Mouse (Mus musculus): ENCODE results near the gene Gimap7. TPM values are rescaled to one million over a fixed set of nuclear protein-coding genes. Genes with fewer than 3 reads are reported as not detected.
A peak's percentile ranks its signal among the peaks of the same experiment; 100 is the strongest.

Gimap7 gene
- polyA plus RNA-seq, 1 experiment from 2014 or later = not detected

DNA sequence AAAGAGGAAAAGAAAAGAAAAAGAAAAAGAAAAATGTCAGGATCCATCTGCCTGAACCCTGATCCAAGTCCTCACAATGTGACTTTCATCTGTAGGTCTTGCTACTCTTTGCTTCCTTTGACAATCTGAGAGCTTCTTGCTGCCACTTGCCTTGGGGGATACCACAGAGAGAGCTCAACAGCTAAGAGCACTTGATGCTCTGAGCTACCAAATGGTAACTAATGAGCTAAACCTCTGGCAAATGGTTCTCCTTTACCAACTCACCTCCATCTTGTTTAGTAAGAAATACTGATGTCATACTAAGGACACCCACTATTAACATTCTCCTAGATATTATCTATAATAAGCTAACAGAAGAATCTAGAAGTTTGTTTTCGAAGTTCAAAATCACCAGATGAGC lies 15.2 kb downstream of the Gimap7 start:
- Histone ChIP-seq H3K27me3 (0 out of 2 replicates have a peak, but pooled peaks cover under 1% of the 10 kb centered on the region), H3K9ac (no peak overlapping the region), H3K27ac (no peak overlapping the region), H3K4me1 (no peaks in the 10 kb centered on the region), H3K36me3 (no peaks in the 10 kb centered on the region), H3K4me3 (no peak overlapping the region), H3K9me3 (no peaks in the 10 kb centered on the region), H3K4me2 (replicated peaks) (no peak overlapping the region)
- 78% methylated on average over 1 of the region's 1 CpGs for WGBS
- ATAC-seq (ENCODE audit: low FRiP score, low read depth) = no peak

DNA sequence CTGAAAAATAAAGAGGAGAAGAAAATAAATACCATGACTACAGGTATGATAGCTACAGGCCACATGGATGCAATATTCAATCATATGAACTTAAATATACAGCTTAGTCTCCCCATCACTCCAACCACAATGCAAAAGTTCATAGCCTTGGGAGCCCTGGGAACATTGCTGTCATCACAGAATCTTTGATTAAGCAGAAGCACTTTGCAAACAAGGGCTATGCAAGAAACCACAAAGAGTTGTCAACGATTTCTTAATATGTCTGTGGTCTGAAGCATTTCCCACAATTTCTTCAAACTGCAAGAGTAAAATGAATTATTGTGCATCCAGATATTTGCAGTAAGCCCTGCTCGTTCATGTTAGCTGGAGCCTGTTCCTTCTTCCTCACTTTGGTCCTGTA lies 18.6 kb downstream of the Gimap7 start:
- Histone ChIP-seq H3K27me3 (peaks cover 23% of the 10 kb centered on the region), H3K27ac (no peak overlapping the region), H3K4me2 (replicated peaks) (no peak overlapping the region), H3K9ac (no peak overlapping the region), H3K9me3 (no peaks in the 10 kb centered on the region), H3K4me3 (no peak overlapping the region), H3K36me3 (no peaks in the 10 kb centered on the region), H3K4me1 (no peaks in the 10 kb centered on the region)
- ATAC-seq (ENCODE audit: low FRiP score, low read depth) = no peak
- 72% methylated on average over 2 of the region's 2 CpGs for WGBS

DNA sequence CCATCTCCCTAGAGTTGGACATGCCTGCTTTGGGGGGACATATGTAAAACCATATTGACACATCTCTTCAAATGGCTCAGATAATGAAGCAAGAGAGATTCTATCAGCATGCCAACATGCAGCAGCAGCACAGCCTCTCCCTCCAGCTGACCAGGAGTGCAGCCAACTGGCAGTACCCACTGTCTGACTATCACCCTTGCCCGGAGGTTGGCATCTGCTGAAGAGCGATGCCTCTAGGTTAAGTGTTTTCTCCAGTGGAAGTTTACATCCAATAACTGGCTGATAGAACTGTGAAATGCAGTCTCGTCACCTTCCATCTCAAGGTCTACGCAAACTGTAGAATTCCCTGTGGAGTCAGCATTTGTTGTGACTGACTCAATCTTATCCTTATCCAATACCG lies 19.3 kb downstream of the Gimap7 start:
- WGBS = 92% methylated on average over 5 of the region's 5 CpGs

DNA sequence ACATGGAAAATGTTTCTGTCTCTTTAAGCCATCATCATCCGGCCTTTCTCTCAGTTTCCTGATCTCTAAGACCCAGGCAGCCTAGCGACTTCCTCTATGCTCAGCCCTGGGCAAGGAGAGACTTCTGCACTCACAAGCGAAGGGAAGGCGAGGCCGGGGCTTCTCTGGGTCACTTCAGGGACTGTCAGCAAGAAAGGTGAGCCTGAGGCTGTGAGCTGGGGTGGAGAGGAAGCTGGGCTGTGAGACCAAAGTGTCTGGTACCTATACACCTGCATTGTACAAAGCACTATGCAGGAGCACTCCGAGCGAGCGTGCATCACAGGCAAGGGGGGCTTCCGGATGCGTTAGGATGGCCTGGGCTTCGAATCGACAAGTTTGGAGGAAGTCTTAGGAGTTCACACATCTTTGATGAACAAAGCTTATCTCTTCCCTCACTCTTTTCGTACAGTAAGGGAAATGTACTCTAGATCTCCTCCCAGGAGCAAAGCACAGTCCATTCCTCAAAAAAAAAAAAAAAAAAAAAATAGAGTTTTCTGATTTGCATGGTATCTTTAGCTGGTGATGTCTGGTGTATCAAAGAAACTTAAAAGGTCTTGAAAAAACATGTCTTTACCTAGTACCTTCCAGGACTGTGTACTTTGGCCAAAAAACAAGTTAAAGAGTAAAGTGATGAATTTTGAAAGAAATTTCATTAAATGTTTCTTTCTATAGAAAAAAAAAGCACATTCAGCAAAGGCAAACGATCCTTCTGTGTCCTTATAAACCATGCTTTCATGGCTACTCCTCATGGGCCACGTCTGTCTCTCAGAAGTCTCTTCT lies 20.7 kb downstream of the Gimap7 start, which contains the start of gene Gimap1:
TSS of gene Gimap1 (plus strand) at position 94 of the 819 bp plus-strand sequence.
- Histone ChIP-seq H3K27ac (no peak within 1 kb of the TSS), H3K9ac (no peak within 1 kb of the TSS), H3K27me3 (peaks cover 44% of the 10 kb centered on the region), H3K36me3 (no peaks in the 10 kb centered on the region), H3K9me3 (no peaks in the 10 kb centered on the region), H3K4me3 (no peak within 1 kb of the TSS), H3K4me2 (replicated peaks) (no peak within 1 kb of the TSS), H3K4me1 (peaks cover 9% of the 10 kb centered on the region)
- no peak for ATAC-seq (ENCODE audit: low FRiP score, low read depth)
- WGBS = 76% methylated on average over 15 of the region's 15 CpGs

More for the DNA sequence above, 19.3 kb downstream of the Gimap7 start:
- Histone ChIP-seq H3K27me3 (peaks cover 29% of the 10 kb centered on the region), H3K36me3 (no peaks in the 10 kb centered on the region), H3K9ac (no peak overlapping the region), H3K4me3 (no peak overlapping the region), H3K4me1 (peaks cover 4% of the 10 kb centered on the region), H3K4me2 (replicated peaks) (no peak overlapping the region), H3K9me3 (no peaks in the 10 kb centered on the region), H3K27ac (no peak overlapping the region)
- ATAC-seq (ENCODE audit: low FRiP score, low read depth) = no peak

GRCm38 (mm10) chr6:48739780-48740055 lies 21.3 kb downstream of the Gimap7 start:
- Histone ChIP-seq H3K4me2 (replicated peaks) (no peak overlapping the region), H3K4me3 (no peak overlapping the region), H3K36me3 (no peaks in the 10 kb centered on the region), H3K4me1 (peaks cover 9% of the 10 kb centered on the region), H3K27me3 (peaks cover 48% of the 10 kb centered on the region), H3K9ac (no peak overlapping the region), H3K9me3 (no peaks in the 10 kb centered on the region), H3K27ac (no peak overlapping the region)
- no peak for ATAC-seq (ENCODE audit: low FRiP score, low read depth)
- 94% methylated on average over 3 of the region's 3 CpGs for WGBS

- no peak overlapping the region for H3K4me3 ChIP-seq
- no peak overlapping the region for H3K4me2 ChIP-seq (replicated peaks)
- H3K27ac ChIP-seq = no peak overlapping the region
- H3K9ac ChIP-seq = no peak overlapping the region
- no peak for ATAC-seq (ENCODE audit: low FRiP score, low read depth)
- no peaks in the 10 kb centered on the region for H3K36me3 ChIP-seq
- H3K4me1 ChIP-seq = peaks cover 9% of the 10 kb centered on the region
- WGBS = 68% methylated on average over 3 of the region's 3 CpGs
- H3K27me3 ChIP-seq = peaks cover 55% of the 10 kb centered on the region
- no peaks in the 10 kb centered on the region for H3K9me3 ChIP-seq
These were observed 22.2 kb downstream of the Gimap7 start for GRCm38 (mm10) chr6:48740501-48741169.

DNA sequence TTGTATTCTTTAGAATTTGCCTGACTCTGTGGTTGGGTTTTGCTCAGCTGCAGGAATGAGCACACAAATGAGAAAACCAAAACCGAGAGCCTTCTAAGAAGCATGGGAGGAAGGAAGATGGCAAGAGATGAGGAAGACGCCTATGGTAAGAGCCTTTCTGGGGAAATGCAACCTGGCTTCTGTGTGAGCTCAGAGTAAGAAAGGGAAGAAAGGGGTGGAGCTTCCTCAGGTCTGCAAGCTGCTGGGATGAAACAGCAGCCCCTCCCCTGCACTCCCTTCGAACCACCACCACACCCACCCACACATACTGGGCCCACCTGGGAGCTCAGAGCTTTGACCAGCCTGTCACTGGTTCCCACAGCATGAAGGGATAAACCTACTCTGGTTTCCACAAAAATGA lies 22.9 kb downstream of the Gimap7 start:
- Histone ChIP-seq H3K4me2 (replicated peaks) (no peak overlapping the region), H3K9me3 (no peaks in the 10 kb centered on the region), H3K27ac (no peak overlapping the region), H3K4me1 (peaks cover 9% of the 10 kb centered on the region), H3K36me3 (no peaks in the 10 kb centered on the region), H3K4me3 (no peak overlapping the region), H3K9ac (no peak overlapping the region), H3K27me3 (peaks cover 62% of the 10 kb centered on the region)
- no peak for ATAC-seq (ENCODE audit: low FRiP score, low read depth)
- WGBS = 33% methylated on average over 3 of the region's 3 CpGs

- Histone ChIP-seq H3K9me3 (no peaks in the 10 kb centered on the region), H3K27ac (no peak overlapping the region), H3K9ac (no peak overlapping the region), H3K27me3 (peaks cover 62% of the 10 kb centered on the region), H3K4me3 (no peak overlapping the region), H3K36me3 (no peaks in the 10 kb centered on the region), H3K4me1 (peaks cover 9% of the 10 kb centered on the region), H3K4me2 (replicated peaks) (no peak overlapping the region)
- ATAC-seq (ENCODE audit: low FRiP score, low read depth) = no peak
- WGBS = 22% methylated on average over 9 of the region's 9 CpGs
These were observed 23.3 kb downstream of the Gimap7 start for GRCm38 (mm10) chr6:48741711-48742206.

DNA sequence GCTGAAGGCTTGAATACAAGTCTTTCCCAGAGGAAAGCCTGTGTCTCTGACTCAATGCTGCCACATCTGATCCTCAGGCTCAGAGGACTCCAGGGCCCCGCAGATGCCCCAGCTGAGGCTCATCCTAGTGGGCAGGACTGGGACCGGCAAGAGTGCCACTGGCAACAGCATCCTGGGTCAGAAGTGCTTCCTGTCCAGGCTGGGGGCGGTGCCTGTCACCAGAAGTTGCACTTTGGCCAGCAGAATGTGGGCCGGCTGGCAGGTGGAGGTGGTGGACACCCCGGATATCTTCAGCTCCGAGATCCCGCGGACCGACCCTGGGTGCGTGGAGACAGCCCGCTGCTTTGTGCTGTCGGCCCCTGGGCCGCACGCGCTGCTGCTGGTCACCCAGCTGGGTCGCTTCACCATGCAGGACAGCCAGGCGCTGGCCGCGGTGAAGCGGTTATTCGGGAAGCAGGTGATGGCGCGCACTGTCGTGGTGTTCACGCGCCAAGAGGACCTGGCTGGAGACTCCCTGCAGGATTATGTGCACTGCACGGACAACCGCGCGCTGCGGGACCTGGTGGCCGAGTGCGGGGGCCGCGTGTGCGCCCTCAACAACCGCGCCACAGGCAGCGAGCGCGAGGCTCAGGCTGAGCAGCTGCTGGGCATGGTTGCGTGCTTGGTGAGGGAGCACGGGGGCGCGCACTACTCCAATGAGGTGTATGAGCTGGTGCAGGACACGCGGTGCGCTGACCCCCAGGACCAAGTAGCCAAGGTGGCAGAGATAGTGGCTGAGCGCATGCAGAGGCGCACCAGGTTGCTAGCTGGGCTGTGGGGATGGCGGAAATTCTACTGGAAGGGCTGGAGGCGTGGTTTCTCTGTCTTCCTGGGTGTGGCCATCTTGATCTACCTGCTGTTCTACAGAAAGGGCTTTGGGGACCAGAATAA lies 24.3 kb downstream of the Gimap7 start:
- Histone ChIP-seq H3K27me3 (peaks cover 62% of the 10 kb centered on the region), H3K9ac (no peak overlapping the region), H3K4me2 (replicated peaks) (peak overlapping the region; percentile 72), H3K36me3 (no peaks in the 10 kb centered on the region), H3K27ac (no peak overlapping the region), H3K9me3 (no peaks in the 10 kb centered on the region), H3K4me3 (peak overlapping the region; percentile 37), H3K4me1 (peaks cover 9% of the 10 kb centered on the region)
- 2% methylated on average over 52 of the region's 52 CpGs for WGBS
- no peak for ATAC-seq (ENCODE audit: low FRiP score, low read depth)

GRCm38 (mm10) chr6:48745490-48745889 lies 27.1 kb downstream of the Gimap7 start:
- H3K27me3 ChIP-seq = peaks cover 55% of the 10 kb centered on the region
- no peak overlapping the region for H3K4me3 ChIP-seq
- no peaks in the 10 kb centered on the region for H3K36me3 ChIP-seq
- ATAC-seq (ENCODE audit: low FRiP score, low read depth) = no peak
- peaks cover 9% of the 10 kb centered on the region for H3K4me1 ChIP-seq
- H3K9me3 ChIP-seq = no peaks in the 10 kb centered on the region
- H3K9ac ChIP-seq = no peak overlapping the region
- H3K27ac ChIP-seq = no peak overlapping the region
- no peak overlapping the region; the same call in 1 of the 2 replicates for H3K4me2 ChIP-seq (replicated peaks)
- WGBS = 66% methylated on average over 2 of the region's 2 CpGs

- Histone ChIP-seq H3K27me3 (peaks cover 48% of the 10 kb centered on the region), H3K4me2 (replicated peaks) (peak within 1 kb of the TSS; percentile 40), H3K9ac (0 out of 2 replicates have a peak within 1 kb of the TSS, but pooled peaks have one; percentile 35), H3K36me3 (no peaks in the 10 kb centered on the region), H3K9me3 (no peaks in the 10 kb centered on the region), H3K4me1 (peaks cover 9% of the 10 kb centered on the region), H3K4me3 (0 out of 2 replicates have a peak within 1 kb of the TSS, but pooled peaks have one; percentile 2), H3K27ac (no peak within 1 kb of the TSS)
- no peak for ATAC-seq (ENCODE audit: low FRiP score, low read depth)
- 38% methylated on average over 16 of the region's 16 CpGs for WGBS
These were observed 27.8 kb downstream of the Gimap7 start, which contains the start of gene Gimap5 for GRCm38 (mm10) chr6:48745959-48746889. Gene Gimap5, plus strand, starts transcription at chr6:48746197.

All from limb, embryonic 13.5 days (tissue).